Mouse (Mus musculus) heart, embryonic 10.5 days (tissue): ENCODE measurements around the gene Nsun2. TPM values are rescaled to one million over a fixed set of nuclear protein-coding genes. Genes with fewer than 3 reads are reported as not detected.

Source experiments
- DNase-seq: peaks from one replicate; pipeline ENCODE4 v3.0.0-alpha.2; 2017; ENCODE audit warnings: low spot score
- H3K27ac ChIP-seq: fragments of 300-500 bp; sonication (generic); 2 replicates; pipeline ENCODE4 v1.5.1; 2016; ENCODE audit warnings: mild to moderate bottlenecking
- H3K27me3 ChIP-seq: fragments of 300-500 bp; sonication (generic); 2 replicates; pipeline ENCODE4 v1.6.1; 2016; ENCODE audit warnings: mild to moderate bottlenecking; ENCODE audit not compliant: poor library complexity, insufficient read depth, severe bottlenecking
- H3K36me3 ChIP-seq: fragments of 300-500 bp; sonication (generic); 2 replicates; pipeline ENCODE4 v1.6.1; 2016; ENCODE audit warnings: mild to moderate bottlenecking, moderate library complexity
- H3K4me1 ChIP-seq: fragments of 300-500 bp; sonication (generic); 2 replicates; pipeline ENCODE4 v1.6.1; 2016; ENCODE audit warnings: mild to moderate bottlenecking
- H3K4me3 ChIP-seq: fragments of 300-500 bp; sonication (generic); 2 replicates; pipeline ENCODE4 v1.5.1; 2016; ENCODE audit warnings: mild to moderate bottlenecking, moderate library complexity
- H3K9me3 ChIP-seq: fragments of 300-500 bp; sonication (generic); 2 replicates; pipeline ENCODE4 v1.6.1; 2016; ENCODE audit warnings: mild to moderate bottlenecking, moderate library complexity
- WGBS: fragments of 180-500 bp; shearing (Covaris S2); methylation state at CpG from one replicate; pipeline ENCODE4 v1.1.7; 2016; 5-methylcytosine and 5-hydroxymethylcytosine counted together
- polyA plus RNA-seq: library from polyadenylated mRNA; unstranded; fragments of >200 nt; fragmentation: Nextera tagmentation; extraction: Ambion mirVana; gene quantifications from 2 replicates; pipeline ENCODE4 v1.2.1, GENCODE M21; 2016

Nsun2 gene
- polyA plus RNA-seq, 1 experiment from 2014 or later = 140 TPM

DNA sequence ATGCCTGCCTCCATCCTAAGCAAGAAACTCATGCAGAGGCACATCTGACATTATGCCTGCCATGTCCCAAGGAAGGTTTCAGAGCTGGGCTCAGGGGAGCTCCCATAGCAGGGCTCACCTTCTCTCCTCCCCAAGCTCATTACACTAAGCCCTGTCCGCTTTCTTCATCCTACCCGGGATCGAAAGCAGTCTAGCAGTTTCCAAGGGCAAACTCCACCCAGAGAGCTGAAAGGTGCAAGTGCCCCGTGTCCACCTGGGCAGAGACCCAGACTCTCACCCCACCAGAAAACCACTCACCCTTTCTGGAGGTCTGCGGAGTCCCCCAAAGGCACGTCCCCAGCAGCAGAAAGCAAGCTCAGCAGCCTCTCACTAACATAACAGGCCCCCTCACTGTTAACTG is 2.6 kb upstream of the Nsun2 start:
- H3K27me3 ChIP-seq = no peaks in the 10 kb centered on the region
- 84% methylated on average over 6 of the region's 6 CpGs for WGBS
- H3K9me3 ChIP-seq = no peaks in the 10 kb centered on the region
- H3K36me3 ChIP-seq = peaks cover 16% of the 10 kb centered on the region
- DNase-seq = no peak
- peaks cover 64% of the 10 kb centered on the region for H3K4me1 ChIP-seq
- 0 out of 2 replicates have a peak overlapping the region, but pooled peaks have one; percentile 96 for H3K4me3 ChIP-seq
- no peak overlapping the region for H3K27ac ChIP-seq

DNA sequence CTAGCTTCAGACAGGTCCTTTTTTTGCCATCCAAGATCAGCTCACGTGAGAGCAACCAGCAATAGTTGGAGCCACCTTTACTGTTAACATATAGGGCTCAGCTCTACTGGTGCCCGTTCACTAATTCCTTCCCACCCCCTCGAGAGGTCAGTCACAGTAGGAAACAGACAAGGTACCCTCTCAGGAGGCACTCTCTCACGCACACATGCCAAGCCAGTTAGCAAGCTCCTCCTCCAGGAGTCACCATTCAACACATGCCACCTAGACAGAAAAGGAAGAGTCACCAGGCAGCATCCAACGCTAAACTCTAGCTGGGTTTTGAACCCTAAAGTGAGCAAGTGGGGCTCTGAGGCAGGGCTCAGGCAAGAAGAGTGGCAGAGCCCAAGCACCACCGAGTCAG is 2.1 kb upstream of the Nsun2 start:
- Histone ChIP-seq H3K27ac (no peak overlapping the region), H3K4me1 (peaks cover 61% of the 10 kb centered on the region), H3K27me3 (no peaks in the 10 kb centered on the region), H3K36me3 (peaks cover 16% of the 10 kb centered on the region), H3K9me3 (no peaks in the 10 kb centered on the region), H3K4me3 (peak overlapping the region; percentile 96)
- WGBS = 56% methylated on average over 6 of the region's 6 CpGs
- DNase-seq = no peak

DNA sequence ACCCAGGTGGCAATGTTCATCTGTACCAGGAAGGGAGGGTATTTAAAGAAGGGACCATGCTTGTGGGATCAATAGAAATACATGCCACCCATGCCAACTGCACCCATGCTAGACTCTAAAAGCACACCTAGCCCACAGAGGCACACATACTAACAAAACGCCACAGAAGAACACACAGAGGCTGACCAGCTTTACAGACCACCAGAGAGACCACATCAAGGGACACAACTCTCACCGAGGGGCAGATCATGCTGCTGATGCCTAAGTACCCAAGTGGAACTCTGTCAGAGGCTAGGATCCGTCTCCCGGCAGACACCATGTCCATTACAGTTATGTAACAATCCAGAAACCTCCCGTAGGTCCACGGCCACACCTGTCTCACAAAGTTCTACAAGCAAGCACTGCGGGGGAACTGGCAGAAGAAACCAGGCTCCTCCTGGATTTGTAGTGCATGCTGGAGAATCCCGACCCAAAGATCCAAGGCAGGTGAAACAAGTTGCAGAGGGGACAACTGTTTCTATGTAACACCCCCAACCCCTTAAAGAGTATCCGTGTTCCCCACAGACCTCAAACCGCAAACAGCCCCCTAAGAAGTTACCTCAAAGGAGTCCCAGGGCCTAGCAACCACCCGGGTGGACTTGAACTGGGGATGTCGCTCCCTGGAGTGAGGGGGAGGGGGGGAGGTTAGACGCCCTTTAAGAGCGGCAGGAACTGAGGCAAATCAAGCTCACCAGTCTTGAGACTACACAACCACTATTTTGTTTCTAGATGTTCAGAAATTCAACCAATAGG is 1.2 kb upstream of the Nsun2 start:
- H3K9me3 ChIP-seq = no peaks in the 10 kb centered on the region
- H3K36me3 ChIP-seq = peaks cover 16% of the 10 kb centered on the region
- DNase-seq = no peak
- H3K4me3 ChIP-seq = peak overlapping the region; percentile 96
- peaks cover 54% of the 10 kb centered on the region for H3K4me1 ChIP-seq
- no peak overlapping the region for H3K27ac ChIP-seq
- WGBS = 25% methylated on average over 14 of the region's 14 CpGs
- H3K27me3 ChIP-seq = no peaks in the 10 kb centered on the region

DNA sequence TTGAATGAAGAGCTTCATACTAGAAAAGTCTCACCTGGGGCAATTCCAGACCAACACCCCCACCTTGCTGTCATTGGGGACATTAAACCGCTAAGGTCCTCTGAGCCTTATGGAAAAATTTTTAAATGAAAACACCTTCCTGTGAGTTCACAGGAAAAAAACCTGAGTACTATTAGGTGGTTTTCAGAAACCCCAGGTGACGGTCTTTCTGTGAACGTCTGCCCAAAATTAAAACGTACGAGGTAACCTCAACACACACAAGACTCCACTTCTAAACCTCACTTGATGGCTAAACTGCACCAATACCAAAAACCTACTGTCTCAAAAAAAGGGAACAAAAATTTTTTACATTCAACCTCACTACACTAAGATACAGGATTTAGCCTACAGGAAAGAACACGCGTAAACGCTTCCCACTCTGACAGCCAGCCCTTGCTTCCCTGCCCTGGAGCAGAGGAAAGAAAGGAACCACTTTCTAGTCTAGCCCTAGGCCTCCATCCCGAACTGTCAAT is 597 bp upstream of the Nsun2 start:
- DNase-seq = no peak
- Histone ChIP-seq H3K4me1 (peaks cover 51% of the 10 kb centered on the region), H3K9me3 (no peaks in the 10 kb centered on the region), H3K4me3 (peak overlapping the region; percentile 96), H3K36me3 (peaks cover 16% of the 10 kb centered on the region), H3K27me3 (no peaks in the 10 kb centered on the region), H3K27ac (peak overlapping the region; percentile 99)
- 1% methylated on average over 9 of the region's 9 CpGs for WGBS

DNA sequence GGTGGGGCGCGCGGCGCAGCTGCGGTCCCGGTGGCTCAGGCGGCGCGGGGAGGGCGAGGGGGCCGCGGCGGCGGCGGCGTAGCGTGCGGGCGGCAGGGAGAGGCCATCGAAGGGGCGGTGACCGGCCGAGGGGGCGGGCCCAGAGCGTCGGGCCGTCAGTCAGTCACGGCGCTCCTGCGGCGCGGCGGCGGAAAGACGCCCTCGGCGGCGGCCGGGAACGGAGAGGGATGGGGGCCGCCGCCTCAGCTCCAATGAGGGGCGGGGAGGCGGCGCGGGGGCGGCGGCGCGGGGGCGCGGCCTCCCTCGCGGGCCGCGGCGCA is 748 bp downstream of the Nsun2 start, which contains the start of gene Tent4a:
TSS of gene Tent4a (minus strand) at position 284 of the 320 bp plus-strand sequence.
- peak within 1 kb of the TSS; percentile 96 for H3K4me3 ChIP-seq
- DNase-seq = no peak
- H3K9me3 ChIP-seq = no peaks in the 10 kb centered on the region
- no peaks in the 10 kb centered on the region for H3K27me3 ChIP-seq
- peak within 1 kb of the TSS; percentile 99 for H3K27ac ChIP-seq
- H3K36me3 ChIP-seq = peaks cover 14% of the 10 kb centered on the region
- WGBS = 9% methylated on average over 37 of the region's 57 CpGs
- peaks cover 54% of the 10 kb centered on the region for H3K4me1 ChIP-seq

DNA sequence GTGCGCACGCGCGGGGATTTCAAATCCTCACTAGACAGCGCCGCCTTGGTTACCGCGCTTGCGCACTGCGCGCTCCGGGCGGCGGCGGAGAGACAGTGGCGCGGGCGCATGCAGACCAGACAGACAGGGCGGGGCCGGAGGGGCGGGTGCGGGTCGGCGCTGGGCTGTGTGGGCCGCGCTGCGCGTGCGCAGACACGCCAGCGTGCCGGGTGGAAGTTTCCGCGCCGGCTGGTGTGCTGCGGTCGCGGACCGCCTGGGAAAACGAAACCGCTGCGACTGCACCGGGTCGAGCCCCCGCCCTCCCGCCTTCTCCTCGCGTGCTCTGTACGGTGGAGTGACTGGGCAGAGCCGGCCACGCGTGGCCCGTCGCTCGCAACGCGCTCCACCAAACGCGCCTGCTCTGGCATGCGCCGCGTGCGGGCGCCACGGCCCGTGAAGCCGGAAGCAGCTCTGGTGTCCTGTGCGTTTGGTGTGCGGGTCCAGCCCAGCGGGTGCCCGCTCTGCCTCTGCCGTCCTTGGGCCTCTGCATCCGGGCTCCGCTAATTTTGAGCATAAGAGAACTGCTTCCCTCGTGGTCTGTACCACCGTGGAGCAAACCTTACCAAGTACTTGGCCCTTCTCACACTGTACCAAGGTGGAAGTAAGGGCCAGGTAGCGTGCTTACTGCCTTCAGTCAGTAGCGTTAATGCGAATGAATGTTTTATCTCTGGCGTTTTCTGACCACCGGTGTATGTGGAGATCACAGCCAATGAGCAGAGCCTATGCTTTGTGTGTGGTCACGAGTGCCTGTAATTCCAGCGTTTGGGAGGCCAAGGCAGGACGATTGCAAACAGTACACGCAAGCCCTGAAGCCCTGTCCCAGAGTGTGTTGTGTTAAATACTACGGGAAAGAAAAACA is 1.4 kb downstream of the Nsun2 start:
- no peaks in the 10 kb centered on the region for H3K27me3 ChIP-seq
- H3K4me3 ChIP-seq = peak overlapping the region; percentile 96
- H3K27ac ChIP-seq = peak overlapping the region; percentile 99
- peaks cover 59% of the 10 kb centered on the region for H3K4me1 ChIP-seq
- WGBS = under 1% methylated on average over 84 of the region's 86 CpGs
- H3K36me3 ChIP-seq = peaks cover 8% of the 10 kb centered on the region
- DNase-seq = peak; percentile 98
- no peaks in the 10 kb centered on the region for H3K9me3 ChIP-seq

DNA sequence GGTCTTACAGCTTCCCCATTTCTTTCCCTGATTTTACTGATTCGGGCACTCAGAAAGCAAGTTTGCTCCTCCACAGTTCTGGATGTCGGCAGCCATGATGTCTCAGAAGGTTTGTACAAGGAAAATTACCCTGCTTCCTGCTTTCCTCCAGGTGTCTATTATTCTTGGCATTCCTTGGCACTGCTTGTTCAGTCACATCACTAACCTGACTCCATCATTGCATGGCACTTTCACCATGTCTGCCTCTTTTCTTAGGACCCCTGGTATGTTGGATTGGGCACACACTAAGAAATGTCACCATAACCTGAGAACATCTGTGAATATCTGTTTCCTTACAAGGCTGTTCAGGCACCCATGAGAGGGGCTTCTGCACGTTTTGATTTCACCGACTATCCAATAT is 2.5 kb downstream of the Nsun2 start:
- Histone ChIP-seq H3K4me1 (peaks cover 56% of the 10 kb centered on the region), H3K27ac (no peak overlapping the region), H3K27me3 (no peaks in the 10 kb centered on the region), H3K36me3 (no peaks in the 10 kb centered on the region), H3K9me3 (no peaks in the 10 kb centered on the region), H3K4me3 (0 out of 2 replicates have a peak overlapping the region, but pooled peaks have one; percentile 96)
- DNase-seq = no peak
- WGBS = 82% methylated on average over 4 of the region's 4 CpGs

DNA sequence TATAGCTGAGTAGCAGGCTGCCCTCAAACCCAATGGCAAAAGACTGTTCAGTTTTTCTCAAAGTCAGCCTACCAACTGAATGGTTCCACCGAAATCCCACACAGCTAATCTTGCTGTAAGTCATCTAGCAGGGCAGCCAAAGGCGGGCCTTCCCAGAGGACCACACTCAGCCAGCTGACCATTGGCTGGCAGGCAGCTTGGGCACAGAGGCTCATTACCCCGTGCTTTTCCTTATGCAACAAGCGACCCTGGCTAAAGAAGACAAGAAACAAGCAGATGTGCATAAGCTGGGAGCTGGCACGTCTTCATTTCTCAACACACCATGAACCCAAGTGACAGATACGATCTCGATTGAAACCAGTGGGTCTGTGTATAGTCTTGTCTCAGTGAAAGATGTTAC is 3.8 kb downstream of the Nsun2 start:
- WGBS = 84% methylated on average over 7 of the region's 7 CpGs
- H3K4me1 ChIP-seq = peaks cover 54% of the 10 kb centered on the region
- H3K36me3 ChIP-seq = no peaks in the 10 kb centered on the region
- no peaks in the 10 kb centered on the region for H3K27me3 ChIP-seq
- H3K4me3 ChIP-seq = no peak overlapping the region
- no peaks in the 10 kb centered on the region for H3K9me3 ChIP-seq
- no peak overlapping the region for H3K27ac ChIP-seq
- DNase-seq = no peak

DNA sequence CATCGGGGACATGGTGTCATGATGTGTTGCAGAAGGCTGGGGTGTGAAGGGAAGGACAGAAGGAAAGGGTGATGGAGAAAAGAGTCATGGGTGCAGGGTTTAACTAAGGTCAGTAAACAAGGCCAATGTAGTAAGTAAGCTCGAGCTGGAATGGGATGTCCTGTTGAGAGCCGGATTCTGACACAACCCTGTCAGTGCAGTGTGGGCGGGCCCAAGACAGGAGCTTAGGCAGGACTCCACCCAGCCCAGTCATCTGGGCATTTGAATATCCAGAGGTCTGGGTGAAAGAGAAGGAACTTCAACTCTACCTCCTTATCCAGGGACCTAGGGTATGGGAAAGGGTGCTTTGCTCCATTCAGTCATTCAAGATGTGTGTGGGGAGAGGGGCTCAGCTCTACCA is 4.8 kb downstream of the Nsun2 start:
- no peaks in the 10 kb centered on the region for H3K27me3 ChIP-seq
- H3K9me3 ChIP-seq = no peaks in the 10 kb centered on the region
- no peak for DNase-seq
- H3K27ac ChIP-seq = peak overlapping the region; percentile 49; the same call in 1 of the 2 replicates
- H3K4me3 ChIP-seq = no peak overlapping the region
- H3K36me3 ChIP-seq = no peaks in the 10 kb centered on the region
- WGBS = 16% methylated on average over 4 of the region's 4 CpGs
- peaks cover 59% of the 10 kb centered on the region for H3K4me1 ChIP-seq

DNA sequence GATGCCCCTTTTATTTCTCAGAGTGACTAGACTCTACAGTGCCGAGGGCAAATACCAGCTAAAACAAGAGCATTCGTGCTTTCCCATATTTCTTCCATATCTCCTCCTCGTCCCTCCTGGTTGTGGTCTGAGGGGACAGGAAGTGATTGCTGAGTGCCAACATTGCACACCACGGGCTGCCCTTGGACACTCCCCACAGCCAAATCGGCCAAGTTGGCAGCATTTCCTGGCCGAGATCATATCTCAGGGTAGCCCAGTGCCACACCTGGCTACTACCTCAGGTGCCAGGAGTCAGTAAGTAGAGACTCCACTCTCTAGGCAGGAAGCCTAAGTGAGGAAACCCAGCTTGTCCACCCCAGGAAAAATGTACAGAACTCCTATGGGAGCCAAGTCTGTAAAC is 7.7 kb downstream of the Nsun2 start:
- peaks cover 60% of the 10 kb centered on the region for H3K4me1 ChIP-seq

DNA sequence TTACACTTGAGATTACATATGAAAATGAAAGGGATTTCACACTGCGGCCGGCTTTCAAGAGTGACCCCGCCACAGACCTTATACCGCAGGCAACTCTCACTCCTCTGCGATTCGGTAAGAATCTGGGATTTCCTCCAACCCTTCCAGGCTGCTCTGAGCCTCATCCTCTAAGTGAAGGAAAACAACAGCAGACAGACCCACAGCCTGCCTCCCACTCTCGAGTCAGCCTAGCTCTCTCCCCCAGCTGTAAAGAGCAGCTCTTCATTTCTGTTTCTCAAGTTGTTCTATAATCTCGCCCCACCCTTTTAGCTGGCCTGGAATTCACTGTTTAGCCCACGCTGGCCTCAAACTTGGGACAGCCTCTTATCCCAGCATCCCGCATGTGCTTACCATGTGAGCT is 8.2 kb downstream of the Nsun2 start:
- no peak for DNase-seq

More for the DNA sequence above, 7.7 kb downstream of the Nsun2 start:
- Histone ChIP-seq H3K9me3 (no peaks in the 10 kb centered on the region), H3K36me3 (no peaks in the 10 kb centered on the region), H3K4me3 (no peak overlapping the region), H3K27ac (no peak overlapping the region), H3K27me3 (no peaks in the 10 kb centered on the region)
- WGBS = 63% methylated on average over 6 of the region's 6 CpGs
- DNase-seq = no peak

DNA sequence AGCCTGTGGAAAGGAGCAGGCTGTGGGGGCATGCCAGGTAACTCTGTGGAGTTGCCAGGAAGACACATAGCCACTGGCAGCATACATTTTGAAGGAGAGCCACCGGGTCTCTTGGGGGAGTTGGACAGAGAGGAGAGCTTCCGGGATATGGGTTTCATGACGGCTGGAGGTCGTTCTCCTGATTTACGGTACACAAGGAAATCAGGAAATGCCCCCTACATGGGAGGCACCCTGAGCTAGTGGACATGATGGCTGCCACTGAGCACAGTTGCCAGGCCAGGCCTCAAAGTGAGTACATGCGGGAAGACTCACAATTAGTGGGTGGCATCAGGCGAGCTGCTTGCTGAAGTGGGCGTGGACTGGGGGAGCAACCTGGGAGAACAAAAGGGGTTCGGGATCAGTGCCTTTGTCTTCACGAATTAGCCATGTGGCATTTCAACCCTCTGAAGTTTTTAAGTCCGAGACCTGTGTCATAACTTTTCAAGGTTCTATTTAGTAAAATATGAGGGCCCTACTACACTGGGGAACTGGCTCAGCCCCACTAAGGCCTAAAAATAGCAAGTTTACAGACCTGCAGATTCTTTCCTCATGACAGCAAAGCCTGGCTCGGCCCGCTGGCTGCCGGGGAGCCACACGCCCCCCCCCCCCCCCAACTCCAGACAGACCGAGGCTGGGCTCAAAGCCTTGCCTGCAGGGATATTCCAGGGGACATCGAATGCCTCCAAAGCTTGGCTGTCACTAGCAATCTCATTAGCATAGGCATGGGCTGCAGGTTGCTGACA is 9.2 kb downstream of the Nsun2 start:
- no peak for DNase-seq
- Histone ChIP-seq H3K4me1 (peaks cover 63% of the 10 kb centered on the region), H3K27ac (peak overlapping the region; percentile 85), H3K4me3 (0 out of 2 replicates have a peak overlapping the region, but pooled peaks have one; percentile 48), H3K36me3 (no peaks in the 10 kb centered on the region), H3K9me3 (no peaks in the 10 kb centered on the region), H3K27me3 (no peaks in the 10 kb centered on the region)
- WGBS = 42% methylated on average over 17 of the region's 17 CpGs

More for the DNA sequence above, 8.2 kb downstream of the Nsun2 start:
- Histone ChIP-seq H3K9me3 (no peaks in the 10 kb centered on the region), H3K4me1 (peaks cover 60% of the 10 kb centered on the region), H3K27me3 (no peaks in the 10 kb centered on the region), H3K36me3 (no peaks in the 10 kb centered on the region), H3K4me3 (no peak overlapping the region), H3K27ac (peak overlapping the region; percentile 85)
- WGBS = 69% methylated on average over 10 of the region's 10 CpGs
